Mouse (Mus musculus) cortical plate, adult 2 months (tissue): Measurements from ENCODE around the gene Dhx58. TPM values are rescaled to one million over a fixed set of nuclear protein-coding genes. Genes with fewer than 3 reads are reported as not detected.

Experiments
- H3K27ac ChIP-seq: fragments of 200-500 bp; 2 replicates; pipeline ENCODE4 v1.5.1; 2012; ENCODE audit warnings: low read length, control low read depth, inconsistent platforms; ENCODE audit not compliant: insufficient read depth
- H3K4me1 ChIP-seq: fragments of 200-500 bp; 2 replicates; pipeline ENCODE4 v1.6.1; 2011; ENCODE audit warnings: low read length; ENCODE audit not compliant: control insufficient read depth, insufficient read depth
- H3K4me3 ChIP-seq: fragments of 200-500 bp; 2 replicates; pipeline ENCODE4 v1.5.1; 2011; ENCODE audit warnings: mild to moderate bottlenecking, low read length, control low read depth; ENCODE audit not compliant: insufficient read depth
- CTCF ChIP-seq: fragments of 200-500 bp; IDR thresholded peaks from 2 replicates; pipeline ENCODE4 v1.5.1; 2011; ENCODE audit warnings: mild to moderate bottlenecking, control low read depth, low read length; ENCODE audit not compliant: insufficient read depth; ENCODE audit errors: extremely low read depth
- POLR2A ChIP-seq: fragments of 200-500 bp; IDR thresholded peaks from 2 replicates; pipeline ENCODE4 v1.6.1; 2011; ENCODE audit warnings: mild to moderate bottlenecking, low read length, control low read depth; ENCODE audit not compliant: insufficient read depth; ENCODE audit errors: extremely low read depth
- polyA plus RNA-seq: library from polyadenylated mRNA; depleted of rRNA; stranded (reverse); fragments of >200 nt; gene quantifications from 2 replicates; pipeline ENCODE4 v1.2.3, GENCODE M21; 2012

The Dhx58 gene
- polyA plus RNA-seq, 1 experiment = 3.3 TPM

GRCm38 (mm10) chr11:100738066-100738604, 34.1 kb upstream of the Dhx58 start, which contains the start of gene Rab5c:
TSS of gene Rab5c (minus strand) at chr11:100738215.
- Histone ChIP-seq H3K27ac (0 out of 2 replicates have a peak within 1 kb of the TSS, but pooled peaks have one; percentile 4), H3K4me3 (peak within 1 kb of the TSS; percentile 42), H3K4me1 (peaks cover 9% of the 10 kb centered on the region)
- no peak for TF ChIP-seq CTCF
- TF ChIP-seq POLR2A = peak; percentile 89

- Histone ChIP-seq H3K27ac (no peak overlapping the region), H3K4me3 (peak overlapping the region; percentile 42), H3K4me1 (peaks cover 9% of the 10 kb centered on the region)
- TF ChIP-seq CTCF (no peak), POLR2A (no peak)
Measured at GRCm38 (mm10) chr11:100737105-100737733, 33.1 kb upstream of the Dhx58 start.

- Histone ChIP-seq H3K4me1 (peaks cover 9% of the 10 kb centered on the region), H3K27ac (no peak overlapping the region), H3K4me3 (peak overlapping the region; percentile 42; the same call in 1 of the 2 replicates)
- TF ChIP-seq POLR2A (no peak), CTCF (no peak)
Measured at GRCm38 (mm10) chr11:100736746-100737080, 32.6 kb upstream of the Dhx58 start.

GRCm38 (mm10) chr11:100735954-100736745, 32.1 kb upstream of the Dhx58 start:
- TF ChIP-seq POLR2A = no peak
- no peak for TF ChIP-seq CTCF
- Histone ChIP-seq H3K4me3 (peak overlapping the region; percentile 42; the same call in 1 of the 2 replicates), H3K4me1 (peaks cover 9% of the 10 kb centered on the region), H3K27ac (no peak overlapping the region)

GRCm38 (mm10) chr11:100735134-100735865, 31.2 kb upstream of the Dhx58 start:
- no peak overlapping the region for H3K4me3 ChIP-seq
- H3K4me1 ChIP-seq = peaks cover 11% of the 10 kb centered on the region
- TF ChIP-seq POLR2A (no peak), CTCF (no peak)
- no peak overlapping the region for H3K27ac ChIP-seq

GRCm38 (mm10) chr11:100730477-100731205, 26.6 kb upstream of the Dhx58 start:
- TF ChIP-seq CTCF = no peak
- TF ChIP-seq POLR2A = no peak
- Histone ChIP-seq H3K27ac (no peak overlapping the region), H3K4me3 (no peak overlapping the region), H3K4me1 (peaks cover 2% of the 10 kb centered on the region)

GRCm38 (mm10) chr11:100729976-100730375, 25.9 kb upstream of the Dhx58 start:
- TF ChIP-seq CTCF (no peak), POLR2A (no peak)
- no peak overlapping the region for H3K27ac ChIP-seq
- peaks cover 4% of the 10 kb centered on the region for H3K4me1 ChIP-seq
- H3K4me3 ChIP-seq = no peak overlapping the region

GRCm38 (mm10) chr11:100728601-100729000, 24.5 kb upstream of the Dhx58 start:
- Histone ChIP-seq H3K4me1 (peaks cover 4% of the 10 kb centered on the region), H3K4me3 (no peak overlapping the region), H3K27ac (no peak overlapping the region)
- TF ChIP-seq POLR2A (no peak), CTCF (no peak)

GRCm38 (mm10) chr11:100727201-100727600, 23.1 kb upstream of the Dhx58 start:
- H3K27ac ChIP-seq = no peak overlapping the region
- H3K4me3 ChIP-seq = no peak overlapping the region
- TF ChIP-seq CTCF (no peak), POLR2A (no peak)
- peaks cover 7% of the 10 kb centered on the region for H3K4me1 ChIP-seq
